Mouse (Mus musculus) hindbrain, embryonic 16.5 days (tissue): ENCODE data around the gene Myom3. TPM values are rescaled to one million over a fixed set of nuclear protein-coding genes. Genes with fewer than 3 reads are reported as not detected.
A peak's percentile ranks its signal among the peaks of the same experiment; 100 is the strongest.

ENCODE experiments used
- ATAC-seq: fragments of 200-750 bp; cut with Nextera tagmentation; 2 replicates; pipeline ENCODE4 v1.8.0; 2017; ENCODE audit warnings: moderate TSS enrichment, moderate library complexity
- H3K27ac ChIP-seq: fragments of 300-500 bp; sonication (generic); 2 replicates; pipeline ENCODE4 v1.5.1; 2014; ENCODE audit warnings: low read depth, mild to moderate bottlenecking, control low read depth, low read length, moderate library complexity
- H3K27me3 ChIP-seq: fragments of 300-500 bp; sonication (generic); replicated peaks from 2 replicates; pipeline ENCODE4 v1.6.1; 2014; ENCODE audit warnings: low read length; ENCODE audit not compliant: control insufficient read depth, insufficient read depth
- H3K36me3 ChIP-seq: fragments of 300-500 bp; sonication (generic); 2 replicates; pipeline ENCODE4 v1.6.1; 2014; ENCODE audit warnings: mild to moderate bottlenecking, low read length, moderate library complexity, mixed read lengths; ENCODE audit not compliant: control insufficient read depth, insufficient read depth
- H3K4me1 ChIP-seq: fragments of 300-500 bp; sonication (generic); 2 replicates; pipeline ENCODE4 v1.6.1; 2014; ENCODE audit warnings: low read depth, low read length; ENCODE audit not compliant: control insufficient read depth, insufficient read depth
- H3K4me2 ChIP-seq: fragments of 300-500 bp; sonication (generic); 2 replicates; pipeline ENCODE4 v1.6.1; 2014; ENCODE audit warnings: mild to moderate bottlenecking, low read length, control low read depth, moderate library complexity
- H3K4me3 ChIP-seq: fragments of 300-500 bp; sonication (generic); 2 replicates; pipeline ENCODE4 v1.5.1; 2014; ENCODE audit warnings: mild to moderate bottlenecking, low read length, control low read depth, moderate library complexity
- H3K9ac ChIP-seq: fragments of 300-500 bp; sonication (generic); 2 replicates; pipeline ENCODE4 v1.6.1; 2014; ENCODE audit warnings: low read depth, mild to moderate bottlenecking, control low read depth, low read length, moderate library complexity
- H3K9me3 ChIP-seq: fragments of 300-500 bp; sonication (generic); 2 replicates; pipeline ENCODE4 v1.6.1; 2014; ENCODE audit warnings: mild to moderate bottlenecking, low read length, moderate library complexity; ENCODE audit not compliant: control insufficient read depth
- WGBS: fragments of 180-500 bp; shearing (Covaris S2); extraction: QIAGEN DNeasy Blood & Tissue Kit; methylation state at CpG from one replicate; pipeline ENCODE4 v1.1.7; 2014; 5-methylcytosine and 5-hydroxymethylcytosine counted together
- polyA plus RNA-seq: library from polyadenylated mRNA; unstranded; fragments of >200 nt; fragmentation: Nextera tagmentation; extraction: Ambion mirVana; gene quantifications from 2 replicates; pipeline ENCODE4 v1.2.1, GENCODE M21; 2015

Gene Myom3
- polyA plus RNA-seq, 1 experiment from 2014 or later = 0.99 TPM

- no peak overlapping the region for H3K27ac ChIP-seq
- no peak overlapping the region for H3K9ac ChIP-seq
- H3K4me3 ChIP-seq = no peak overlapping the region
- ATAC-seq = no peak
- no peaks in the 10 kb centered on the region for H3K36me3 ChIP-seq
- no peaks in the 10 kb centered on the region for H3K4me1 ChIP-seq
- WGBS = 93% methylated on average over 5 of the region's 5 CpGs
- no peak overlapping the region for H3K4me2 ChIP-seq
- H3K27me3 ChIP-seq = no peaks in the 10 kb centered on the region
- no peaks in the 10 kb centered on the region for H3K9me3 ChIP-seq
Measured at GRCm38 (mm10) chr4:135781304-135781703, 21.8 kb downstream of the Myom3 start.

GRCm38 (mm10) chr4:135786581-135786980, 27.1 kb downstream of the Myom3 start:
- Histone ChIP-seq H3K36me3 (no peaks in the 10 kb centered on the region), H3K4me1 (no peaks in the 10 kb centered on the region), H3K4me3 (no peak overlapping the region), H3K27me3 (no peaks in the 10 kb centered on the region), H3K9me3 (no peaks in the 10 kb centered on the region), H3K4me2 (no peak overlapping the region), H3K9ac (no peak overlapping the region), H3K27ac (no peak overlapping the region)
- 91% methylated on average over 5 of the region's 5 CpGs for WGBS
- no peak for ATAC-seq

- H3K9me3 ChIP-seq = no peaks in the 10 kb centered on the region
- H3K4me1 ChIP-seq = no peaks in the 10 kb centered on the region
- H3K27me3 ChIP-seq = no peaks in the 10 kb centered on the region
- no peak overlapping the region for H3K4me2 ChIP-seq
- ATAC-seq = no peak
- H3K27ac ChIP-seq = no peak overlapping the region
- H3K4me3 ChIP-seq = no peak overlapping the region
- H3K9ac ChIP-seq = no peak overlapping the region
- 88% methylated on average over 6 of the region's 6 CpGs for WGBS
- no peaks in the 10 kb centered on the region for H3K36me3 ChIP-seq
Measured at GRCm38 (mm10) chr4:135787271-135787670, 27.8 kb downstream of the Myom3 start.

- H3K36me3 ChIP-seq = no peaks in the 10 kb centered on the region
- no peak overlapping the region for H3K4me3 ChIP-seq
- whole genome bisulfite sequencing = 78% methylated on average over 2 of the region's 2 CpGs
- no peak overlapping the region for H3K27ac ChIP-seq
- no peaks in the 10 kb centered on the region for H3K4me1 ChIP-seq
- H3K27me3 ChIP-seq = no peaks in the 10 kb centered on the region
- no peaks in the 10 kb centered on the region for H3K9me3 ChIP-seq
- no peak overlapping the region for H3K9ac ChIP-seq
- ATAC-seq = no peak
- H3K4me2 ChIP-seq = no peak overlapping the region
Measured at GRCm38 (mm10) chr4:135789135-135789534, 29.6 kb downstream of the Myom3 start.

- no peak overlapping the region for H3K4me2 ChIP-seq
- 97% methylated on average over 5 of the region's 5 CpGs for WGBS
- no peak overlapping the region for H3K4me3 ChIP-seq
- no peak for ATAC-seq
- H3K9me3 ChIP-seq = no peaks in the 10 kb centered on the region
- no peaks in the 10 kb centered on the region for H3K36me3 ChIP-seq
- no peaks in the 10 kb centered on the region for H3K27me3 ChIP-seq
- no peak overlapping the region for H3K27ac ChIP-seq
- no peaks in the 10 kb centered on the region for H3K4me1 ChIP-seq
- H3K9ac ChIP-seq = no peak overlapping the region
Measured at GRCm38 (mm10) chr4:135792821-135793220, 33.3 kb downstream of the Myom3 start.

- Histone ChIP-seq H3K9me3 (no peaks in the 10 kb centered on the region), H3K9ac (no peak overlapping the region), H3K4me2 (no peak overlapping the region), H3K27me3 (no peaks in the 10 kb centered on the region), H3K4me1 (no peaks in the 10 kb centered on the region), H3K27ac (no peak overlapping the region), H3K4me3 (no peak overlapping the region), H3K36me3 (no peaks in the 10 kb centered on the region)
- ATAC-seq = 0 out of 2 replicates have a peak, but pooled peaks have one; percentile 56
- WGBS = 41% methylated on average over 11 of the region's 11 CpGs
Measured at GRCm38 (mm10) chr4:135797931-135798330, 38.4 kb downstream of the Myom3 start.

GRCm38 (mm10) chr4:135801543-135801942, 42.0 kb downstream of the Myom3 start:
- Histone ChIP-seq H3K27ac (no peak overlapping the region), H3K9ac (no peak overlapping the region), H3K4me1 (no peaks in the 10 kb centered on the region), H3K36me3 (no peaks in the 10 kb centered on the region), H3K27me3 (no peaks in the 10 kb centered on the region), H3K9me3 (no peaks in the 10 kb centered on the region), H3K4me2 (no peak overlapping the region), H3K4me3 (no peak overlapping the region)
- 12% methylated on average over 8 of the region's 8 CpGs for WGBS
- ATAC-seq = no peak; the same call in 1 of the 2 replicates

GRCm38 (mm10) chr4:135803299-135803698, 43.8 kb downstream of the Myom3 start:
- no peak overlapping the region for H3K4me3 ChIP-seq
- H3K27me3 ChIP-seq = no peaks in the 10 kb centered on the region
- no peaks in the 10 kb centered on the region for H3K4me1 ChIP-seq
- H3K9ac ChIP-seq = no peak overlapping the region
- H3K27ac ChIP-seq = no peak overlapping the region
- WGBS = 62% methylated on average over 4 of the region's 4 CpGs
- no peak overlapping the region for H3K4me2 ChIP-seq
- no peaks in the 10 kb centered on the region for H3K36me3 ChIP-seq
- no peaks in the 10 kb centered on the region for H3K9me3 ChIP-seq
- ATAC-seq = no peak

- Histone ChIP-seq H3K9ac (no peak overlapping the region), H3K4me1 (no peaks in the 10 kb centered on the region), H3K36me3 (no peaks in the 10 kb centered on the region), H3K4me3 (no peak overlapping the region), H3K4me2 (no peak overlapping the region), H3K9me3 (no peaks in the 10 kb centered on the region), H3K27me3 (no peaks in the 10 kb centered on the region), H3K27ac (no peak overlapping the region)
- 86% methylated on average over 5 of the region's 5 CpGs for WGBS
- ATAC-seq = no peak
Measured at GRCm38 (mm10) chr4:135804169-135804568, 44.7 kb downstream of the Myom3 start.

- Histone ChIP-seq H3K27ac (no peak overlapping the region), H3K4me3 (no peak overlapping the region), H3K9me3 (no peaks in the 10 kb centered on the region), H3K4me1 (no peaks in the 10 kb centered on the region), H3K4me2 (no peak overlapping the region), H3K36me3 (no peaks in the 10 kb centered on the region), H3K9ac (no peak overlapping the region), H3K27me3 (no peaks in the 10 kb centered on the region)
- 87% methylated on average over 7 of the region's 7 CpGs for WGBS
- no peak for ATAC-seq
Measured at GRCm38 (mm10) chr4:135814896-135815295, 55.4 kb downstream of the Myom3 start.
